ENCODE assay signal across 8 mouse cellular contexts in the genomic region with DNA sequence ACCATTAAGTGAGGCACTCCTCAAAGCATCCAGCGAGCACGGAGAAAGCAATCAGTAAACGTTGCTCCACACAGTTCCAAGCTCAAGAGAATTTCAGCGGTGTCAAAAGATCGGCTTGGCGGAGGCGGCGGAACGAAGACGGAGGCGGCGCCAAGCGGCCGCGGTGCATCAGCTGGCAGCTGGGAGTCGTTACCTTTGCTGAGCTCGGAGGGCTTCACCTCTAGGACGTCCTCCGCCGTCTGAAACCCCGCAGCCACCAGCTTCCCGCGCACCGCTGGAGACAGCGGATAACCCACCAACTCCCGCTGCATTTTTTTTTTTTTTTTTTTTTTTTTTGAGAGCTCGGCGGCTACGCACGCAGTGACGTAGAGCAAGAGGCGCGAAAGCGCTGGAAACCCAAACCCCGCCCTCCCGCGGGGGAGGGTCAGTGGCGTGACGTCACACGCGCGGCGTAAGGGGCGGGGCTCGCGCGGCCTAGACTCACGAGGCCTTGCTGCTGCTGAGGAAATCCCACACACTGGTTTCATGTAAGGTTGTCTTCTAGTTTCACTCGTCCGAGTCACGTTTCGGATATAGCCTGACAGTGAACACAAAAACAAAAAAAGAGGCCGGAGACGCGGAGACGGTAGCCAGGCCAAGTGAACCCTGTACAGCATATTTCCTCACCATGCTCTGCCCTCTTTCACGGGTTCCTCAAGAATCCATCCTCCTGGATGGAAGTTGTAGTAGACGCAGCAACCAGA. TPM values are rescaled to one million over a fixed set of nuclear protein-coding genes. Genes with fewer than 3 reads are reported as not detected.
DNase-seq lines count a peak whose midpoint lies in the region; ATAC-seq and TF ChIP-seq lines count a peak whose summit lies in the region.

No protein-coding gene starts in this region.

- peak; percentile 92 for ATAC-seq in activated CD4-positive, CD25-positive, alpha-beta regulatory T cell, adult 4 months
- ATAC-seq in inflammation-experienced regulatory T-cells, adult 6 months, result peak; percentile 93
- ATAC-seq in megakaryocyte-erythroid progenitor cell, adult 5-6 weeks (replicated peaks; ENCODE audit: low FRiP score, low TSS enrichment, poor library complexity, severe bottlenecking), result peak; percentile 93

- H3K4me3 ChIP-seq in cortical plate, adult 2 months (ENCODE audit: insufficient read depth, low read length), result peak overlapping the region; percentile 74

- no peaks in the 10 kb centered on the region for H3K4me1 ChIP-seq in cortical plate, adult 2 months (ENCODE audit: control insufficient read depth, insufficient read depth, low read length)

- intact Hi-C loops in left cerebral cortex, postnatal 10 days (cut with DNase I), result loop anchor here (5.0 kb wide), 1 partner anchor 187 kb away; no protein-coding TSS in a partner anchor

- peak overlapping the region; percentile 72 for H3K27ac ChIP-seq in cortical plate, adult 2 months (ENCODE audit: insufficient read depth, low read length)

- peak; percentile 87 for TF ChIP-seq POLR2A in cortical plate, adult 2 months (IDR thresholded peaks at IDR 0.05; ENCODE audit: extremely low read depth, insufficient read depth, low read length)

- TF ChIP-seq CTCF in cortical plate, adult 2 months (IDR thresholded peaks at IDR 0.05; ENCODE audit: extremely low read depth, insufficient read depth, low read length), result no peak

- peak; percentile 95 for DNase-seq in gastrocnemius, postnatal 10 days
- DNase-seq in left cerebral cortex, postnatal 10 days (ENCODE audit: extremely low spot score in 1 of 2, low spot score in 2 of 2), result peak; percentile 93 to 96
- DNase-seq in right cerebral cortex, postnatal 25 days, result peak; percentile 96
- peak; percentile 93 to 96 for DNase-seq in urinary bladder, postnatal 4 days (ENCODE audit: low spot score in 2 of 2)

RNA-seq across cellular contexts. Expression of a gene that starts 0.5 kb away (rescaled TPM):
- polyA plus RNA-seq in activated CD4-positive, CD25-positive, alpha-beta regulatory T cell, adult 4 months (2017; shearing (Covaris generic)), result 1 to 10 TPM; 1.2 to 1.6 TPM
- 3.0 and 3.3 TPM in 2 replicates for polyA plus RNA-seq in cortical plate, adult 2 months (2012; rRNA removed)
- total RNA-seq in gastrocnemius, postnatal 10 days (2021), result 1 to 10 TPM; 1.5 to 1.7 TPM
- polyA plus RNA-seq in inflammation-experienced regulatory T-cells, adult 6 months (2017; shearing (Covaris generic)), result 1 to 10 TPM; 1.6 to 5.3 (median 2.1) TPM
- total RNA-seq in left cerebral cortex, postnatal 10 days (2021), result 1 to 10 TPM; 3.4 to 4.8 TPM
- 1.3 and 1.9 TPM in 2 replicates for total RNA-seq in megakaryocyte-erythroid progenitor cell, adult 5-6 weeks (2014; fragmentation: Nextera tagmentation)
- total RNA-seq in megakaryocyte-erythroid progenitor cell, adult 5-6 weeks (2017), result 0.72 and 12.6 TPM in 2 replicates

RNA-seq across cellular contexts. Expression of a gene that starts 0.6 kb away (rescaled TPM):
- polyA plus RNA-seq in activated CD4-positive, CD25-positive, alpha-beta regulatory T cell, adult 4 months (2017; shearing (Covaris generic)), result under 1 TPM; 0.22 to 0.58 TPM
- 0.26 and 0.48 TPM in 2 replicates for polyA plus RNA-seq in cortical plate, adult 2 months (2012; rRNA removed)
- total RNA-seq in gastrocnemius, postnatal 10 days (2021), result 1 to 10 TPM in 1 of 2 experiments, under 1 TPM in 1; 0.45 to 1.4 TPM
- under 1 TPM in 2 of 3 experiments, not detected in 1; 0.34 to 0.60 TPM for polyA plus RNA-seq in inflammation-experienced regulatory T-cells, adult 6 months (2017; shearing (Covaris generic))
- total RNA-seq in left cerebral cortex, postnatal 10 days (2021), result under 1 TPM; 0.36 to 0.56 TPM
- 0.45 TPM in 1 of 2 replicates, not detected in the other for total RNA-seq in megakaryocyte-erythroid progenitor cell, adult 5-6 weeks (2014; fragmentation: Nextera tagmentation)
- not detected in 2 replicates for total RNA-seq in megakaryocyte-erythroid progenitor cell, adult 5-6 weeks (2017)

RNA-seq across cellular contexts. Expression of a gene that starts 45.5 kb away (rescaled TPM):
- polyA plus RNA-seq in activated CD4-positive, CD25-positive, alpha-beta regulatory T cell, adult 4 months (2017; shearing (Covaris generic)), result under 1 TPM; 0.32 to 0.85 TPM
- 63.1 and 76.8 TPM in 2 replicates for polyA plus RNA-seq in cortical plate, adult 2 months (2012; rRNA removed)
- total RNA-seq in gastrocnemius, postnatal 10 days (2021), result 1 to 10 TPM in 1 of 2 experiments, under 1 TPM in 1; 0.75 to 1.7 TPM
- 1 to 10 TPM in 1 of 3 experiments, under 1 TPM in 2; 0.55 to 1.2 (median 0.78) TPM for polyA plus RNA-seq in inflammation-experienced regulatory T-cells, adult 6 months (2017; shearing (Covaris generic))
- total RNA-seq in left cerebral cortex, postnatal 10 days (2021), result 100 to 1,000 TPM; 173 to 181 TPM
- 0.96 and 1.4 TPM in 2 replicates for total RNA-seq in megakaryocyte-erythroid progenitor cell, adult 5-6 weeks (2014; fragmentation: Nextera tagmentation)
- total RNA-seq in megakaryocyte-erythroid progenitor cell, adult 5-6 weeks (2017), result 2.8 and 6.4 TPM in 2 replicates

Comparison
In these comparisons a context has a peak if more than half of its experiments do, and no peak if none do; other contexts are left out.
1. Peak in every context shown above with its lines: DNase-seq, ATAC-seq, H3K4me3 ChIP-seq and H3K27ac ChIP-seq.
2. RNA of a gene that starts 45.5 kb away (total RNA-seq): 173 to 181 TPM in left cerebral cortex, postnatal 10 days; 0.96 to 6.4 TPM in megakaryocyte-erythroid progenitor cell, adult 5-6 weeks and 0.75 to 1.7 TPM in gastrocnemius, postnatal 10 days; every median in the first group is over 10 times any median in the second.